Mouse (Mus musculus): ENCODE data around the gene Gbp2.
"Not testable (repeated sequence)": the region's sequence is repeated elsewhere in the genome, so short reads cannot be mapped to it uniquely, and the experiment has no call there.

DNA sequence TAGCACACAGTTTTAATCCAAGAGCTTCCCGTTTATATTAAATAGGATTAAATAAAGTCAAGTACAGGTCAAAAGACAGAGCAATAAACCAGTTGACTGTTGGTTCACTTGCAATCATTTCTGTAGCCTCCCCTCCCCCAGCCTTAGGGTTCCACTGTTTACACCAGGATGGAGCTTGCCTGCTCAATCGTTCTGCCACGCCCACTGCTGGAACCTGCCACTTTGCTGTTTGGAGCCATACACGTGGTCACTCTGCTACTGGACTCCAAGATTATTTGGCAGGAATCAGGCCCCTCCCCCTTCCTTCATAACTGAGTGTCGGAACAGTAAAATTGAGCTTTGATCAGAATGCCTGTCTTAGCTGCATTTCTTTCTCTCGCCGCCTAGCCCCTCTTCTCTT is 27.4 kb downstream of the Gbp2 start:
- TF ChIP-seq CTCF, EP300 (IDR thresholded peaks at IDR 0.05; ENCODE audit: low read depth): not testable (repeated sequence)

Measured in heart, postnatal 0 days (tissue).